Mouse (Mus musculus) adrenal gland, adult (tissue): ENCODE measurements around the gene Gdf7.

Source experiments
- DNase-seq, 2 experiments: peaks; one replicate each; pipeline ENCODE4 v3.0.0; 2022 to 2023; ENCODE audit warnings: low spot score in 1 of 2; ENCODE audit not compliant: inconsistent age in 2 of 2

The Gdf7 gene

DNA sequence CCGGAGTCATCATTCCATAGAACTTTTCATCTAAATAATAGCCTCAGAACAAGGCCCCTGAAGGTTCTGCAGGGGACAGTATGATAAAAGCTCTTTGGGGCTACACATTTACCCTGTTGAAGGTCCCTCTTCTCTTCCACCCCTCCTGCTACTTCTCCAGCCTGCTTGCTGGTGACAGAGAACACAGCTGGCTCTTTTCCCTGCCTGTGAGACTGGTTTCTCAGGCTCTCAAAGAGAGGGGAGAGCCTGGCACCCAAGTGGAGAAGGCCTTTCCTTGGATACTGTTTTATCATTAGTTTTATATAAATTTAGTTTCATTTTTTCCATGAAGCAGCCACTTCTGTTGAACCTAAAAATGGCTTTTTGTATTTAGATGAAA is 25.9 kb upstream of the Gdf7 start:
- DNase-seq = no peak

- DNase-seq = peak; percentile 93 to 98
These were observed 25.3 kb upstream of the Gdf7 start for GRCm38 (mm10) chr12:8326825-8327674.

DNA sequence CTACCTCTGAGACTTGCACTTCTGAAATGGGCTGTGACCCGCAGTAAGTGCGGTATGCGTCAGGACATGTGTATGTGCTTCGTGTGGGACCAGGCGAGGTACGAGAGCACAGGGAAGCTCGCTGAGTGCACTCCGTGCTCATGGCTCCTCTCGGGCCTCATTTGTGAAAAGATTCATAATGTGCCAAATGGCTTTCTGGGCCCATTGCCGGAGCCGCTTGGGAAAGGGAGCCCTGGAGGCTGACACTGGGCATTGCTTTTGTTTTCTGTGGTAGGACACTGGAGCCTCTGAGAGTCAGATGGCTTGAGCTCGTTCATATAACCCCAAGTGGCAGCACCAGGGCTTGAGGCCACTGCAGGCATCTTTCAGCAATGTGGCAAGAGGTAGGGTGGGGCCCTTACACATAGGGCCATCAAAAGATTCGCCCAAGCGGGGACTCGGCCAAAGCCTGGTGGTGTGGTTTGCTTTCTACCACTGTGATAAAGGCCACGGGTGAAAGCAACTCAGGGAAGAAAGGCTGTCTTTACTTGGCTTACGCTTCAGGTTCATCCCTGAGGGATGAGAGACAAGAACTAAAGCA is 24.3 kb upstream of the Gdf7 start:
- DNase-seq = peak in 1 of 2 experiments; percentile 67

DNA sequence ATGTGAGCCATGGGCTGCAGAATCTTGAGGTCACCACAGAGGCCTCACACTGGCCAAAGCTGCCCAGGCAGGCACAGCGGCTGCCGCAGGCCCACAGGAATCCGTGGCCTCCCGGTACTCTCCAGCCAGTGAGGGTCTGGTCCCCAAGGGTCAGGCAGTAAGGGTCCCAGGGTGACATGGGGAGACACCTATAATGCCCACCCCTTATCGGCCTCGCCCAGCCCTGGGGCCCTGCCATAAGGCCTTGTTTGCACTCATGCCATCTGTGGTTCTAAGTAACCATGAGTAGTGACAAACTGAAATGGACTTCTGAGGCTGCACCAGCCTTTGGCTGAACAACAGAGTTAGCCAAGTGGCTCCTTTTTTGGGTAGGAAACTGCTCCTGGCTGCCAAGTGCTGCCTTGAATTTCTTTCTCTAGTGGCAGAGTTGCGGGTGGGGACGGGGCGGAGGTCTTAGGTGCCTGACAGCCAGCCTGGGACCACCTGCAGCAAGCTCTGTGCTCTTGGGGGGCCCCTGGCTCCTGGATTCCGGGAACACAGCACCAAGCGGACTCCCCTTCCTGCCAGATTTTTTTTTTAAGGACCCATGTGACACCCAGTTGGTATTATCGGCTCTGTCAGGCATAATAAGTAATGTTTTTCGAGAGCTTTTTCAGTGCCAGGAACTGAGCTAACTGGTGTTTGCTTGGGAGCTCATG is 23.6 kb upstream of the Gdf7 start:
- no peak for DNase-seq

DNA sequence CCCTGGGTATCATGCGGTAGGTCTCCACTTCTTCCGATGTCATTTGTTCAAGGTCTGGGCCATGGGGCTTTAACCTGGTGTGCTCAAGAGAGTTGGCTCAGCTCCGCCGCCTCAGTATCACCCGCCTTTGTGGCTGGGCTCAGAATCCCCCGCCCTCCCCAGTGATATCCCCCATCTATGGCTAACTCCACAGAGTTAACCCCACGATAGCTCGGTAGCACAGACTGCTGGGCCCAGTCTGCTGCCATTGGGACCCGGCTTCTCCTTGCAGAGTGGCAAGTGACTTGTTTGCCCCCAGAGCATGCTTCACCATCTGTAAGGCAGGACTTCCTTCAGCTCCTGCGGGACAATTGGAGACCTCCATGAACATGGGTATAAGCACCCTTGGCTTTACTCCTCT is 22.3 kb upstream of the Gdf7 start:
- no peak for DNase-seq

GRCm38 (mm10) chr12:8321506-8321905 is 19.8 kb upstream of the Gdf7 start:
- DNase-seq = peak; percentile 64 to 89

DNA sequence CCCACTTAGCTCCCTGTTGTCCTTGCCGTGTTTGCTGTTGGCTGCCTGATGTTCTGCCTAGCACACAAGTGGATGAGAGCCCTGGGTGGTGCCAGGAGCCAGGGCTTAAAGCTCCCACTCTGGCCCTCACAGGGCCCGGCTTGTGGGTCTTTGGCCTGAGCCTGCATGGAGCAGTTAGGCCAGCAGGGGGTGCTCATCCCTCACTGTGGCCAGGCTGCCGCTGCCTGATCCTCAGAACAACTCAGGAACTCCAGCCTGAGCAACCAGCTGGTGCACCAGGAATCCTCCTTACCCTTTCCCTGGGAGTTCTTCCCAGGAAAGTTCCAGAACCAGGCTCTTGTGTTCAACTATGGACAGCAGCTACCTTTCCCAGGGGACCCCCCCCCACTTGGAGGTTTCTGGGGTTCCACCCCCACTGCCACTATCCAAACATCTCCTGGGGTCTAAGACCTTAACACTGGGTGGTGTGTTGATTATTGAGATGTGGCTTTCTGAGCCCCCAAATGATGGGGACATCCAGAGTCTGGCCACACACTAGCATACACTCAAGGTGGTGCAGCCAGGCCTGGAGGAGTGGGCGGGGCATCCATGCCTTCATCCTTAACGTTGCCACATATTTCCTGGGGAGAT is 18.4 kb upstream of the Gdf7 start:
- peak; percentile 83 to 95 for DNase-seq

DNA sequence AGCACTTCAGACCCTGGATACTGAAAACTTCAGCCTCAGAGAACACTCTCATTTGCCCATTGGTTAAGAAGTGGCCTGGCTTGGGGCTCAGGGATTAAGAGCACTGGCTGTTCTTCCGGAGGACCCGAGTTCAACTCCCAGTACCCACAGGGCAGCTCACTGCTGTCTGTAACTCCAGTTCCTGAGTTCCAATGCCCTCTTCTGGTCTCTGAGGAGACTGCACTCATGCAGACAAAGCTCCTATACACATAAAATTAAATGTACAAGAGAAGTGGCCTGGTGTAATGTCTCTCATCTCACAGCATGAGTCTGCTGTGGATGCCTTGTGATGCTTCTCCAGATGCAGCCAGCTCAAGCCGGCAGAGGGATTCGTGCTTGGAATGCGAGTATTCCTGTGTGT is 14.8 kb upstream of the Gdf7 start:
- DNase-seq = no peak

- no peak for DNase-seq
These were observed 12.0 kb upstream of the Gdf7 start for GRCm38 (mm10) chr12:8313773-8314172.

DNA sequence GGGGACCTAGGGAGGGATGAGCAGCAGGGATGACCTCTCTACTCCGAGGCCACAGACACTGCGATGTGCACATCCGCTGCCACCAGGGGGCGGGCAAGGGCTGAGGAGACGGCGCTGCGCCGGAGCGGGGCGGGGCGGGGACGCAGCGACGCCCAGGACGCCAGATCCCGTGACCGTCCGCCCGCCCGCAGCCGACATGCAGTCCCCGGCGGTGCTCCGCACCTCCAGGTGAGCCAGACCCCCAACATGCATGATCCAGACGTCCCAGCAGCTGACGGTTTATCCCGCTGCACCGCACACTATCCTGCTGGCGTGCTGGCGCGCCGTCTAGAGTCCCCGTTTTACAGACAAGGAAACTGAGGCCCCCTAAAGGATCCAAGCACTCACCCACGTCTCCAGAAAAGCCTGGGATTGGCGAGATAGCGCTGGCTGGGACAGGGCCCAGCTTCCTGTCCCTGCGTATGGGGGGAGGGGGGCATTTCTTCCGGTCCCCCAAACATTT is 11.6 kb upstream of the Gdf7 start, which contains the start of gene Hs1bp3:
Gene Hs1bp3, plus strand, starts transcription at position 163 of the 502 bp plus-strand sequence.
- DNase-seq = peak; percentile 87 to 95

- DNase-seq = no peak
These were observed 10.5 kb upstream of the Gdf7 start for GRCm38 (mm10) chr12:8312266-8312665.

DNA sequence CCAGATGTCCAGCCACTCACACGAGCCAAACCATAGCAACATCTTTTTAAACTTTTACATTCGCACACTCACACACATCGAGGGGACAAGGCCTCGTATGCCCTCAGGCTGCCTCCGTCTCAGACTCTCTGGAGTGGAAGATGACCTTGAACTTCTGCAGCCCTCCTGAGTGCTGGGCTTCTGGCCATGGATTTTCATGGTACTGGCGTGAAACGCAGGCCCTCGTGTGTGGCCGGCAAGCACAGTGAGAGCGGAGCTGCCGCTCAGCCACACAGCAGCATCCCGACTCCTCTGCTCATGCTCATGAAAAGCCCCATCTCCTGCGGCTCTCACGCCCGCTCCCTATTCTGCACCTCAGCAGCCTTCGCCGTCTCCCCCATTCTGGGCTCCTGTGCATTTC is 9.2 kb upstream of the Gdf7 start:
- peak in 1 of 2 experiments; percentile 55 for DNase-seq

GRCm38 (mm10) chr12:8306910-8307309 is 5.2 kb upstream of the Gdf7 start:
- DNase-seq = no peak

- peak; percentile 49 to 87 for DNase-seq
These were observed 4.7 kb upstream of the Gdf7 start for GRCm38 (mm10) chr12:8306432-8306831.

DNA sequence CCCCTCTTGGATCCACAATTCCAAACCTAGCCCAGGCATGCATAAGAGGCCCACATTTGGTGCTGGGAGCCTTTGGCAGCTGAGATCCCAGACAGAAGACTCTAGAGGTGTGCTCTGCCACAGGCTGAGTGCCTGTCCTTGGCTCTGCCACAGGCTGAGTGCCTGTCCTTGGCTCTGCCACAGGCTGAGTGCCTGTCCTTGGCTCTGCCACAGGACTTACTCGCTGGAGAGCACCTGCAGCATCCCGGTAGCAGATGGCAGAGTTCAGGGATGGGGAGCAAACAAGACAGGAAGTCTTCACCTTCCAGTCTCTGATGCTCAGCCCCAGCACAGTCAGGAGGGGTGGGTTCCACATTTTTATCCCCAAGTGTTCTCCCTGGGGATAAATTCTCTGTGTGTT is 3.5 kb upstream of the Gdf7 start:
- DNase-seq = no peak

DNA sequence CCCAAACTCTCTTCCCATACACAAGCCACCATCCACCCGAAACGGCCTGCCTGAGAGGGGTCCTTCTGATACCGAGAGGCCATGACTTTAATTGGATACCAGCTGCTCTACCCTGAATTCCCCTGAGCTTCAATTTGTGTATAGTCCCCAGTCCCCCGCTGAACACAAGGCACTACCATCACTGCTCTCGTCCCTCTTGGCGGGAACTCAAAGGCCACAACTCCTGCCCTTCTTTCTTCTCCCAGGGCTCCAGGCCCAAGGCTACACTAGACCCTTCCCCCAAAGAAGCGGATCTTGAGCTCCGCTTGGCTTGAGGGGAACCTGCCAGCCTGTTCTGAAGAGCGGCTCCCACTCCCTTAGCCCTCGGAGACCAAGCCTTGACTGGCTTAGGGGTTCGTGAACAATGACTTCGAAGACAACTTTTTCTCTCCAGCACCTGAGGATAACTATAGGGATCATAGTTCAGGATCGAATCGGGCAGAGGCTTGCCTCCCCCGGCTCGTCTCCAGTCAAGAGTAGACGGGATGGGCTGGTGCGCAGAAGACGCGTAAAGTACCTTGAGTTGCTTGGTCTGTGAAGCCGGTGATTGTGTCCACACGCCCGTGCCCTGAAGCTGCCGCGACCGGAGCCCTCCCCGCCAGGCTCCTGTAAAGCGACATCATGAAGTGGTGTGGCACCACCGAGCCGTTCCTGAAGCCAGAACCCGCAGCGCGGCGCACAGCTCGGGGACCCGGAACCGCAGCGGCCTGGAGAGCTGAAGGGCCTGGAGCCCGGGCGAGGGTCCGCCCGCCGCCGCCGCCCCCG is 541 bp downstream of the Gdf7 start:
- peak in 1 of 2 experiments; percentile 49 for DNase-seq

- no peak for DNase-seq
These were observed 1.2 kb downstream of the Gdf7 start for GRCm38 (mm10) chr12:8300521-8300920.

DNA sequence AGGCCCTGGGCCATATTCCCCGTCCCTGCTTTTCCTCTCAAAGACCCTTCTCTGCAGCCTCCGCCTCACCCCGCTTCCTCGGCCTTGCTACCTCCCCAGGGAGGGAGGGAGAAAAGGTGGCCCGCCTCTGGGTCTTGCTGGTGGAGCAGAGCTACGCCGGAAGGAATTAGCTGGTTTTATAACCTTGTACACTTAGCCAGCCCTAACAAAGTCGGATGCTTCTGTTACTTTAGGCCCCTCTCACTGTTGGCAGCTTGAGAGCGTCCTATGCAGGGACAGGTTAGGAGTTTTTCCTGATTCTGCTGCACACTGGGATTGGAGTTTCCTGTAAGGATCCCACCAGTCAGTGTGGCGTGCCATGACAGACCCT is 1.7 kb downstream of the Gdf7 start:
- no peak for DNase-seq

DNA sequence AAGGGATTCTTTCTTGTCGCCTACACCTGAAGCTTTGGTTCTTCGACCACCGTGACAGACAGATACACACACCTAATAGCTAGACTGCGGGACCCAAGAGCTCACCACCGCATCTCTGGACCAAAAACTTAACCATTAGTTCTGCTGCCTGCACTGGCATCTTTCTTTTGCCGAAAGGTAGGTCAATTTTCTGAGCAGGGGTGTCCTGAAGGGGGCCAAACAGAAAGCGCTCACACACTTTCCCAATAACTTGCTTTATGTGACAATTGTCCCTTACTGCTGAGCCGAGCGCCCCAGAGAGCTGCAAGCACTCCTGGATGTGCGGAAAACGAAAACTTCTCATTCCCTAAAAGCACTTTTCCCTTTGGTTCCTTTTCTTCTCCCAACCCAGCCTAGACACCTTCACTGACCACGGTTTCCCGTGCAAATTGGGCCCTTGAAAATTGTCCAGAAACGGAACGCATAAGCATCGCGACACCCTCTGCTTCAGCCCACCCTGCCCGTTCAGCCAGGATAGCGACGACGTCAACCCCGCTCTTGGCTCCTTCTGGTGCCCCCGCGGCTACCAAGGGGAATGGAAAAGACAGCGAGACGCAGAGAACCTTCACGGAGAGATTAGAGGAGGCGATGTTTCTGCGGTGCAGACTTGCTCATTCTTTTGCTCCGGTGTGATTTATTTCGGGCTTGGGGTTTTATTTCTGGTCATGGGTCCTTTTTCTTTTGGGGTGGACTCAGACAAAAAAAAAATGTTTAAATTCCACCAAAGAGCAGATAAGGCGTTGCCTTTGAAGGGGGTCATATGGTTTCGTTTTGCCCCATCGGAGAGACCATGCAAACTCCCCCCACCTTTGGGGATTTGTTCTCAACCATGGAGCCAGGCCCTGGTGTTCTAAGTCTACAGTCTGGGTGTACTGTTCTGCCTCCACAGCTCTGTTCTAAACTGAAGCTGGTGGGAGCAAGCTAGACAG is 2.3 kb downstream of the Gdf7 start:
- DNase-seq = peak in 1 of 2 experiments; percentile 23
